Mouse (Mus musculus): ENCODE results near the gene Olfr747.
"Not testable (repeated sequence)": the region's sequence is repeated elsewhere in the genome, so short reads cannot be mapped to it uniquely, and the experiment has no call there.

DNA sequence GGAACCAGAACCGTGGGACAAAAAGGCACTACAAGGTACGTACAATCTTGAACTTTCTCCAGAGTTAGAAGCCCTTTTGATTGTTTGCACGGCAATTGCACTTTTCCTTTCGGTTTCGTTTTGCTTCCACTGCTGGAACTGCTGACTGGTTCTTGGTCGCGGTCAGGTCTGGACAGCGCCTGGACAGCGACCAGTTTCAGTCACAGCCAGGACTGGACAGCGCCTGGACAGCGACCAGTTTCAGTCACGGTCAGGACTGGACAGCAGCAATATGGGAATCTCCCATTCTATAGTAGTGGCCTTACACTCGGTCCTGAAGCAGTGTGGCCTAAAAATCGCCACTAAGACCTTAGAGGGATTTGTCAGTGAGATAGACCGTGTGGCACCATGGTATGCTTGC is 26.9 kb upstream of the Olfr747 start:
- TF ChIP-seq GATA1, TAL1 (IDR thresholded peaks at IDR 0.05; ENCODE audit: low read length): not testable (repeated sequence)

Data from erythroblast, embryonic 14.5 days (primary cell).